Mouse (Mus musculus) leukemia stem cell, adult 10-12 weeks (primary cell): Measurements from ENCODE around the gene Glycam1. TPM values are rescaled to one million over a fixed set of nuclear protein-coding genes. Genes with fewer than 3 reads are reported as not detected.

Experiments
- polyA plus RNA-seq: library from polyadenylated mRNA; stranded (reverse); fragments of >175 nt; gene quantifications from 2 replicates; pipeline ENCODE4 v1.2.3, GENCODE M21; 2012; ENCODE audit warnings: low replicate concordance

Glycam1 gene
- not detected in 2 replicates for polyA plus RNA-seq

DNA sequence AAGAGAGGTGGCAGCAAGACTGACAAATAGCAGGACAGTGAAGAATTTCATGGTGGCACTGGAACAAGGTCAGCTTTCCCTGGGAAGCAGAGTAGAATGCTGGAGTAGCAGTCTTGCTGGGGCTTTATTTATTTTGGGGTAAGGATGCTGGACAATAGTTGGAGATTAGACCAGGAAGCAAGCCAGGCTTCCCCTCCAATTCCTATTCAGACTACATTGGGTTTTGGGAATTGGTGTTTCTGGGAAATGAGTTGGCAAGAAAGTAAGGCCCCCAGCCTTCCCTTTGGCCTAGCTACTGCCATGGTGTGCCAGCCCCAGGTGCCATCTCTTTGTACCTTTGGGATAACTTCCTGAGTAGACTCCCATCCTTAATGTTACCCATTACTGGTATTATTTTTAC lies at the start of gene Glycam1:
TSS of gene Glycam1 (minus strand) at position 101 of the 400 bp plus-strand sequence.

DNA sequence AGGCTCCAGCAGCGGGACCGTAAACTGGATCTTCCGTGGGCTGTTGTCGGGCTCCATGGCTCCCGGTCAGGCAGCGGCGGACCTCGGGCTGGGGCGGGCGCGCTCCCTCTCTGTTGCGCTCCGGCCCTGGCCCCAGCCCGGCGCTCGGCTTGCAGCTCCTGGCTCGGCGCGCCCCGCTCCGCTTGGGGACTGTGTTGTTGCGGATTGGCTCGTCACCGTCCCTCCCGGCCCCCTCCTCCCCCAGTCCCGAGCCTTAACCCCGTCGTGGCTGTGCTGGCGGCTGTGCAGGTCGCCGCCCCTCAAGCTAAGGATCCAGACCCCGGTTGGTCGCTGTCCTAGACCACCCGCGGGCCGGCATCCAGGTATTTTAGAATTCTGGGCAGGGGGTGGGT lies 27.1 kb downstream of the Glycam1 start, which contains the start of gene Ppp1r1a:
TSS of gene Ppp1r1a (minus strand) at position 182 of the 392 bp plus-strand sequence.

Other genes starting within 250 kb of the Glycam1 start
- gene Zfp385a, start 225.0 kb downstream of the Glycam1 start, polyA plus RNA-seq = 400 and 549 TPM in 2 replicates
- gene Itga5, start 198.3 kb downstream of the Glycam1 start, polyA plus RNA-seq = 17.7 and 39.6 TPM in 2 replicates
- gene Gtsf1, start 134.6 kb downstream of the Glycam1 start, polyA plus RNA-seq = not detected in 2 replicates
- not detected in 2 replicates for gene Gtsf2, start 116.6 kb downstream of the Glycam1 start, polyA plus RNA-seq
- 3.1 and 9.3 TPM in 2 replicates for gene Nckap1l, start 111.3 kb downstream of the Glycam1 start, polyA plus RNA-seq
- 3.5 and 6.1 TPM in 2 replicates for gene Pde1b, start 62.0 kb downstream of the Glycam1 start, polyA plus RNA-seq
- not detected in 2 replicates for gene Ppp1r1a, start 27.1 kb downstream of the Glycam1 start, polyA plus RNA-seq
- gene Mucl1, start 190.4 kb upstream of the Glycam1 start, polyA plus RNA-seq = not detected in 2 replicates